Mouse (Mus musculus) layer of hippocampus, adult 11-12 months (tissue): ENCODE measurements around the gene Calm3.

Experiments used
- DNase-seq: peaks from one replicate; pipeline ENCODE4 v3.0.0; 2022; ENCODE audit warnings: low spot score

The Calm3 gene

DNA sequence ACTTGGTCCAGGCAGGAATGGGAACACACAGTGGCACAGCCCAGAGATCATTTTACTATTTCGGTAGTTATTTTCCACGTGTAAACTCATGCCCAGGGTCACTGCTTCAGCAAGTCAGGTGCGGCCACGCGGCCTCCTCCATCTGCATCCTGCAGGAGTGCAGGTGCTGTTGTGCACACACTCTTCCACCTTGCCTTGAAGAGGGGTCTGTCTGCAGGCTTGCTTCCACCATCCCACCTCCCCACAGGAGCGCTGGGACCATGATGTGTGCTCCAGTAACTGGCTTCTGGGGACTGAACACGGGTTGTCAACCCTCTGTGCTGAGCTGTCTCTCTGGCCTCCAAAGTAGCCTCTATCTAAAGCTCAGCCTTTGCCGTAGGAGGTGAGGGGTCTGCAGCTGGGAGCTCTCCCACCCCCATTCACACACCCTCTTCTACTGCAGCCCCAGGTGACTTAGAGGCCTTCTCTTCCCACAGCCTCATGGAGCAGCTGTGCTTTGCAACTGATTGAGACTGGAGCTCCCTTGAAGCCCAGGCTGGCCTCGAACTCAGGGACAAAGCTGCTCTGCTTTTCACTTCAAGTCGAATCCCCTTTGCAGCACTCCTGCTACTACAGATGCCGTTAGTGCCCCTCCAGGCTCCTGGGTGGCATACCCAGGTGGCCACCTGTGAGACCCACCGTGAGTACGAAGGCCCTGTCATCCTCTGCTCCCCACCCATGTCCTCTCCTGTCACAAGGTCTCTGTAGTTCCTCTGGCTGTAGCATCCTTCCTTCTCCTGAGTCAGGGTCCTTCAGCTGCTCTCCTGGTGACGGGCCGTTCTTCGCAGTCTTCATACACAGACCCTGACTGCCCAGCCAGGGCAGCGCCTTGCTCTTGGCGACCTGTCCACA lies 9.2 kb downstream of the Calm3 start:
- DNase-seq = no peak

DNA sequence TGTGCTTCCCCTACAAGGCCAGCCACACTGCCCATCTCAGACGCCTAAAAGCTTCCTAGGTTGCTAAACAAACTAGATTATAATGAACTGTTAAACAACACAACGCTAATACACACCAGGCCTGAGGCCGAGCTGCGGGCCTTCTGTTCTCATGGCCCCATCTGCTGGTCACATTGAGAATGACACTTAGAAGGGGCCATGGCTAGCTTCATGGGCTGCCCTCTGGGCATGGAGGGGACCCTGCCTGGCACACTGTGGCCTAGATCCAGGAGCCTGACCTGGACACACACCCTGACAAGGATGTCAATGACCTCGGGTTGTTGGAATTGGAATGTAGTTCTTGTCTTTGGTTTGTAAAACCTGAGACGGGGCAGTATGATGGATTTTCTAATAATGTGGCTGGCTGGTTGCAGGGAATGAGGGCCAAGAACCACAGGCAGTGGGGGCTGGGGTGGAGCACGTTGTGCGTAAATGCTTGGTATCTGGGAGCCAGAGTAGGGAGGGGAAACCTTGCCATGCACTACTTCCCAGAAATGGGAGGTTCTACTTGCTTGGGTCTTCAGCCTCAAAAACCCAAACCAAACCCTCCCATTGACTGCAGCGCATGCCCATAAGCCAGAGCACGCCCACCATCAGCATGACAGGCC lies 10.0 kb downstream of the Calm3 start:
- peak; percentile 81 for DNase-seq

DNA sequence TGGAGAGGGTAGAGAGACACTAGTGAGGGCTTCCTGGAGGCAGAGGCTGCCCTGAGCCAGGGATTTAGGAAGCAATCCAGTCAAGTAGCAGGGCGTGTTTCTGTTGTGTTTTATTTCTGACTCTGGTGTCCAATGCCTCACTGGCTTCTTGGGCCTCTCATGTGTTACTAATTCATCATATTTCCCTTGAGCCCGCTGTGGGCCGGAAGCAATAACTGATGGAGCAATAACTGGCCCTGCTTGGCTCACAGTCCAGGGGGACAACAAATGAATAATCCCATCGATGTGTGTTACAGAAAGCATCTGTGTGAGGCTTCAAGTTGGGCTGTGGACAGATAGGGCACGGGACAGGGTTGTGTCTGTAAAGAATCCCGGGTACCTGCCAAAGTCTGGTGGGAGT lies 11.6 kb downstream of the Calm3 start:
- DNase-seq = no peak

DNA sequence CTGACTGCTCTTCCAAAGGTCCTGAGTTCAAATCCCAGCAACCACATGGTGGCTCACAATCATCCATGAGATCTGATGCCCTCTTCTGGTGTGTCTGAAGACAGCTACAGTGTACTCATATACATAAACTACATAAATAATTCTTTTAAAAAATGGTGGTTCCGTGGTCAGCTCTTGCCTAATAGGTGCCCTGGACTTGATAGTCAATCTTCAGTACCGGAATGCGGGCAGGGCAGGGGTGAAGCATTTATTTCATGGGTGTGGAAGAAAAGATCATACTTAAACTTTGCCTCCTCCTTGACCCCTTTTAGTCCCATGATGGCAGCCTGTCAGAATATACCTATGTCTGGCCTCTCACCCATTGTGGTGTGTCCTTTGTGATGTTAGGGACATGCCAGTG lies 12.0 kb downstream of the Calm3 start:
- no peak for DNase-seq

DNA sequence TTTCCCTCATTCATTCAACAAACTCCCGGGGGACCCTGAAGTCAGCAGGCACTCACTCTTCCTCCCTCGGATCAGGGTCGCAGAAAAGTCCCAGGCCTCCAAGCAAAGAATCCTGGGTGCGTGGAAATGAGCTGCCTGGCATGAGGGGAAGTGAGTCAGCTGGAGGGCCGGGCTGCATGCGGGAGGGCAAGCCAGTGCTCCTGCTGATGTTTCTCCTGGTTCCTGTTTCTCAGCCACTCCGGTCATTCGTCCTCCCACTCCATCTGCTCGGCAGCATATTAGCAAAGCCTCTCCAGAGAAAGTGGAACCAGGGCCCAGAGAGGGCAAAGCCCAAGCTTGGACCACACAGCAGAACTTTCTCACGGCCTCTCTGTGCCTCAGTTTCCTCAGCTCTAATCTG lies 14.0 kb downstream of the Calm3 start:
- no peak for DNase-seq

DNA sequence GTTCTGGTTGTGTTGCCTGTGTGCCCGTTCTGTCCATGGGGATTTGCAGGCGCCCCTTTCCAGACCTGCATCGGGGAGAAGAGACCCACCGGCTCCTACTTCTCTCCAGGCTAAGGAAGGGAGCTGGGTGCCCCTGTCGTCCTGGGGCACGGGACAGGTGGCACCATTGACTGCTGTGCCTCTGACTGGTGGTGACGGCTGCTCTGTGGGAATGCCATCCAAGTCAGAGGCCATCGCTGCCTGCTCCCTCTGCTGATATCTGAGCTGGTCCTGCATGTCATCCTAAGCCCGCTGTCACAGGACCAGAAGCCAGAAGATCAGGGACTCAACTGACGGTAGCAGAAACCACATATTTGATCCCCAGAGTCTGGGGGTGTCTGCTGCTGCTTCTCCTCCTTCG lies 15.1 kb downstream of the Calm3 start:
- no peak for DNase-seq

DNA sequence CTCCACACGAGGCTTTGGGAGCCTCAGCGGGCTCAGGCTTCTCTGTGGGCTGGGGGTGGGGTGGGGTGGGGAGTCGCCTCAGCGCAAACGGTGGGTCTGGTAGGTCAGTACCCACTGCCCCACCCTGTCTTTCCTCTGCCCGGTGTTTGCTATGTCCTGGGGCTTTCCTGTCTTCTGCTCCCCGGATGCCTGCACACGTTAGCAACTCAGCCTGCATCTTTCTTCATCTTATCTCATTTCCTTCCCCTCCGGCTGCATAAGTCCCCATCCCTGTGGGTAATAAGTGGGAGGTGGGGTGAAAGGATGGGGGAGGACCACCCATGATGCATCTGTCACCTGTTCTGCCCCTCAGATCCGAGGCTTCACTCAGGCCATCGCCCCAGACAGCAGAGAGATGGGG lies 15.5 kb downstream of the Calm3 start:
- DNase-seq = no peak

DNA sequence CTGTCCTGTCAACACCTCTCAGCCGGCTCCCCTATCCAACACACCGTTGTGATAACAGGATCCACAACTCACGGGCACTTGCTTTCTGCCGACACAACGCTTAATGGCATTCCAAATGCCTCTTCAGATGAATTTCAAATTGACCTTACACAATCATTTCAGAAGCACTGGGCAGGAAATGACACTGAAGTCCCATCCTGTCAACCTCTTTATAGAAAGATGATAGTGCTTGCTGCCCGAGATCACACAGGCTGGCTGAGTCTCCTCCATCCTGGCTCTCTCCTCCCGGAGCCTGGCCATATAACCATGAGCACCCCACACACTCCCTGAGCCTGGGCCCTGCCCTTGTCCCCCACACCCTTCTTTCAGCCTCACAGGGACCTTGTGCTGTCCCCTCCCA lies 16.1 kb downstream of the Calm3 start:
- no peak for DNase-seq

DNA sequence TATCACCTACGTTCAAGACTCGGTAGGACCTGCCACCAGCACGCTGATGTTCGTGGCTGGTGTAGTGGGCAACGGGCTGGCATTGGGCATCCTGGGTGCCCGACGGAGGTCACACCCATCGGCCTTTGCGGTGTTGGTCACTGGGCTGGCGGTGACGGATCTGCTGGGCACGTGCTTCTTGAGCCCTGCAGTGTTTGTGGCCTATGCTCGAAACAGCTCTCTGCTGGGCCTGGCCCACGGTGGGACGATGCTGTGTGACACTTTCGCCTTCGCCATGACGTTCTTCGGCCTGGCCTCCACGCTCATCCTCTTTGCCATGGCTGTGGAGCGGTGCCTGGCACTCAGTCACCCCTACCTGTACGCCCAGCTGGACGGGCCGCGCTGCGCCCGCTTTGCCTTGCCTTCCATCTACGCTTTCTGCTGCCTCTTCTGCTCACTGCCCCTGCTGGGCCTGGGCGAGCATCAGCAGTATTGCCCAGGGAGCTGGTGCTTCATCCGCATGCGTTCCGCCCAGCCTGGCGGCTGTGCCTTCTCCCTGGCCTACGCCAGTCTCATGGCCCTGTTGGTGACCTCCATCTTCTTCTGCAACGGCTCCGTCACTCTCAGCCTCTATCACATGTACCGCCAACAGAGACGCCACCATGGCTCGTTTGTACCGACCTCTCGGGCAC lies 16.9 kb downstream of the Calm3 start:
- no peak for DNase-seq

DNA sequence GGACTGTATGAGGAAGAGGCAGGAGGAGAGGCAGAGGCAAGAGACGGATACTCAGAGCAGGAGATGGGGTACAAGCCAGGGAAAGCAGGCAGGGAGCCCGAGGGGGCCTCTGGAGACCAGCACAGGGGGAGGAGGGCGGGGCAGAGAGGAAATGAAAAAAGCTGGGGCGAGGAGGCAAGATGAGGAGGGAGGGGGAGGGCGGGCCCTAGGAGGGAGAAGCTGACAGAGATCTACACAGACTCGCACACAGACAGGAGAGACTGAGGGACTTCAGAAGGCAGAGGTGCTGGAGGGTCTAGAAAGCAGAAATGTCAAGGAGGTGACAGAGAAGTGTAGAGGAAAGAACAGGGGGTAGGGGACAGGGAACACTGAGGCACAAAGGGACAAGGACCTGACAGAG lies 17.6 kb downstream of the Calm3 start, which contains the start of gene Ptgir:
Gene Ptgir (plus strand): TSS at position 210 of the 400 bp plus-strand sequence.
- no peak for DNase-seq

DNA sequence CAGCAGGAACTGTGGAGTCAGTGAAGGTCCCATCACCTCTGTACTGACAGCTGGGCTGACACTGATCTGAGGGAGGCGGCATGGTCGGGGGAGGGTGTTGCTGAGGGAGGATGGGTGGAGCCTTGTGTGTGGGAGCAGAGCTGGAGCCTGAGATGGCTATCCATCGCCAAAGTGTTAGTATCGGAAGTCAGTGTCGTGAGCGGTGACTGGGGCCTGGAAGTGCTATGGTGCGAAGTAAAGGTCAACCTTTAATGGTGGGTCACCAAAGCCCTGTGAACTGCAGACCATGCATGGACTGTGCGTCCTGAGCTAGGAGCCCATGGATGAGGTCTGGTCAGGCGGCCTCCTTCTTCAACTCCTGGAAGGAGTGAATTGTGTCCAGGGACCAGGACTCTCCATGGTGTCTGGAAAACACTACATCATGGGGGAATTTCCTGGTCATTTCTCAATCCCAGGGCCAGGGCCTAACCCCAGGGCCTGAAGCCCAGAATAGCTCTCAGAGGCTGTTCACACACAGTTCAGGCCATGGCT lies 18.4 kb downstream of the Calm3 start:
- DNase-seq = no peak

DNA sequence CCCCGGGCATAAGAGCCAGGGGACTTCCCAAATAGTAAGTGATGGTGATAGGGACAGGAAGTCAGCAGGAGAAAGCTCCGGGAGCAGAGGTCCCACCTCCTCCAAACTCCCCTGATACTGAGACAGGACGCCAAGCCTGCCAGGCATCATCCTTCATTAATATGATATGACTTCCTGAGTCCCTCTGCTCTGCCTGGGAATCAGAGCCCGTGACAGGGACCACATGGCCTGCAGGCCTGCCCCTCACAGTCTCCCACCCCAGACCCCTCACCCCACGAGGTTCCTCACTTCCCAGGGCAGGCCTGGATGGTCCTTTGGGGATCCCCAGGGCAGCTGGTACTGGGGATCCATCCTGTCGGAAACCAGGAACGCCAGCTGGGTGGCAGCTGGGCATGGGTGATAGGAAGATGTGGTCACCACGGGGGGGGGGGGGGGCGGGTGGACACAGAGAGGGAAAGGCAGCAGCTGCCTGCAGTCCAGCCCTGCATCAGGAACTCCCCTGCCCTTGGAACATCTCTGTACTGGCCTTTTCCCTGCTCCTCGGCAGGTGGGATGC lies 19.7 kb downstream of the Calm3 start:
- DNase-seq = no peak

DNA sequence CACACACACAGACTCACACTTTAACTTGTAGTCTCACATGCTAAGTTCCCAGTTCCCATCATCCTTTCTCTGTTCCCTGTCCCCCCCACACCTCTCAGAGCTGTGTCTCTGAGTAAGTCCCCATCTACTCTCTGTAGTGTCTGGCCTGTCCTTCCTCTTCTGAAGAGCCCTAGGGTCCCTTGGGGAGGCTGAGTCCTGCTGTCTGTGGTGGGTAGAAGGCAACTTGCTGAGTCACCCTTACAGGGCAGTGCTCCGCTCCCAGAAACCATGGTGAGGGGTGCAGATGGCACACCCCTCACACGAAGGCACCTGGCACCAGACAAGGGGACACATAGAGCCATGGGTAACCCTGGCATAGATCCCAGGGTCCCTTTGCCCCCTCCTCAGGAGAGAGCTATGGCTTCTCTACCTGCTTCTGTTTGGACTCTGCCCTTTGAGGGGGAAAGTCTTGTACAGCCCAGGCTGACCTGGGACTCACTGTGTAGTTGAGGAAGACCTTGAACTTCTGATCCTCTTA lies 20.4 kb downstream of the Calm3 start:
- DNase-seq = no peak

DNA sequence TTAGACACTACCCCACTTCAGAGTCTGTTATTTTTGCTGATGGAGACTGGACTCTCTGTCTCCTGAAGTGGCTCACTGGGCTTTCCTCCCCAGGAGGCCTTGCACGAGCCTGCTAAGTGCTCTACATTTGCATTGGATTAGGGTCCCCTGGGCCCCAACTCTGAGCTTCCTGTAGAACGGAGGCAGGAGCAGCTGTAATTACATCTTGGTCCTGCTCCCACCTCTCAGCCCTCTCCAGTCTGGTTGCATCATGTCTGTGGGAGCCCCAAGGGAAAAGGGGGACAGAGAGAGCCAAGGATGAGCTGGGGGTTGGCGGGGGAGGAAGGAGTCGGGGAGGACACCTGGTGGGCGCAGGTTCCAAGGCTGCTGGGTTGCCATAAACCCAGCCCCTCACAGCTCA lies 23.4 kb downstream of the Calm3 start:
- DNase-seq = no peak

DNA sequence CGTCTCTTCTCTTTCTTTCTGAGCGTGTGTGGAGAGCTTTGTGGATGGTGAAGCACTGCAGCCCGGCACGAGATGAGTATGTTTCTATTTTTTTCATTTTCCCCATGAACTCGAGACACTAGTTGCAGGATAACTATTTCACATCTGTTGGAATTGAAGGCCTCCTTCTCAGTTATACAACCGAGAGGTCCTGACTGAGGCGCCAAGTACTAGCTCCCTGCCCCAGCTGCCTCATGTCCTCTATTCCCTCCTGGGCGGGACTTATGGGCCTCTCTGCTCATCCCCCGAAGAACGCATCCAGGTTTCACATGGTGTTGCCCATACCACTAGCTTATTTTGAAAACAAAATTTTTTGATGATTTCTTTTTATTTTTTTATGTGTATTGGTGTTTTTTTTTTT lies 28.4 kb downstream of the Calm3 start:
- no peak for DNase-seq

DNA sequence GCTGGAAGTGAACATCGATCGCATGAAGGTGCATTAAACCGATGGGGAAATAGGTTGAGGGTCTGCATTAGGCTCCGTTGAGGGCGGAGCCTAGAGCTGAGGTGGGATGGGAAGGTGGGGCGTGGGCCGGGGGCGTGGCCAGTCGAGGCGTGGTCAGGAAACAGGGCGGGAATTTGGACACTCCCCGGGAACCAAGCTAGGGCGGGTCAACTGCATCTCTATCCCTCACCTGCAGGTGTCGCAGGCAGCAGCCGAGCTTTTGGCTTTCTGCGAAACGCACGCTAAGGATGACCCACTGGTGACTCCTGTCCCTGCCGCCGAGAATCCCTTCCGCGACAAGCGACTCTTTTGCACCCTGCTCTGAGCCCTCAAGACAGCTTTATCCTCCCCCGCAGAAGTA lies 28.9 kb downstream of the Calm3 start:
- DNase-seq = peak; percentile 72

DNA sequence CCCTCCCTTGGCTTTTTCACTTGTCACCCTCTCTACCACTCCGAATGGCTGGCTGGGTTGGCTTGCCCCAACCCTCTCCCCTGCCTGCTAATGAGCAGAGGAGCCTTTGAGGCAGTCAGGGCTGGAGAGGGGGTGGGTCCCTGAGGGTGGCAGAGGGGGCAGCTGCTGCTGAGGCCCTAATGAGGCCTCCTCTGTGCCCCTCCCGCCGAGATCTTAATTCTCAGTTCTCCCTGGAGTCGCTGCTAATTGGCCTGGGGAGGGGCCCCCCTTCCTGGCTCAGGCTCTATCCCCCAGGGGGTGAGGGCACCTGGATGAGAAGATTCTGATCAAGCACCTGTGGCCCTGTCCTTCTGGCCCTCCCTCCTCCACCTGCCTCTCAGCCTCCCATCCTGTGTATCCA lies 29.6 kb downstream of the Calm3 start:
- no peak for DNase-seq

DNA sequence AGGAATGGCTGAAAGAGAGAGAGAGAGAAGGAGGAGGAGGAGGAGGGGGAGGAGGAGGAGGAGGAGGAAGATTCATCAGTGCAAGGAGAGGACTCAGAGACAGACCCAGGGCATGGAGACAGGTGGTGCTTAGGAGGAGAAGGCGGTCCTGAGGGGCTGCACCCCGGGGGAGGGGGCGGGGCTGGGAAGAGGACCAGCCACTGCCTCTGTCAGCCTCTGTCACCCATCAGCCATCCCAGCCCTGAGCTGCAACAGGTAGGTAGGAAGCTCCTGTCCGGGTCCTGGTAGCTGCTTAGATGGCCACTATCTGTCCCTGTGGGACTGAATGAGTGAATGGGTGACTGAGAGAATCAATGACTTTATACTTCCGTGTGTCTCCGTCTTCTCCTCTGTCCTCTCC lies 30.3 kb downstream of the Calm3 start:
- DNase-seq = no peak

DNA sequence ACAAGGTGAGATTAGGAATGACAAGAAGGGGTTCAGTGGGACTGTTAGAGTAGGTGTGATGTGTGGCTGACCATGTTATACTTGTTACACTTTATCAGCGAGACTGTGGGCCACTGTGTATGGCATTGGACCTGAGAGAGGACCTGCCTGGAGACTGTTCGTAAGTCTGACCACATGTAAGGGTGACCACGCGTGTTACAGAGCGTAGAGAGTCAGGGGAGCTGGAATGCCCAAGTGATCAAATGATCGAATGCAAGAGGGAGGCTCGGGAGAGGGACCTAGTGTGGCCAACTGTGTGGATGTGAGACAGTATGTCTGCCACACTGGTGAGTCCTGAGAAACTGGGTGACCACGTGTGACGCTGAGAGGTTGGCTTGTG lies 31.6 kb downstream of the Calm3 start:
- DNase-seq = no peak

DNA sequence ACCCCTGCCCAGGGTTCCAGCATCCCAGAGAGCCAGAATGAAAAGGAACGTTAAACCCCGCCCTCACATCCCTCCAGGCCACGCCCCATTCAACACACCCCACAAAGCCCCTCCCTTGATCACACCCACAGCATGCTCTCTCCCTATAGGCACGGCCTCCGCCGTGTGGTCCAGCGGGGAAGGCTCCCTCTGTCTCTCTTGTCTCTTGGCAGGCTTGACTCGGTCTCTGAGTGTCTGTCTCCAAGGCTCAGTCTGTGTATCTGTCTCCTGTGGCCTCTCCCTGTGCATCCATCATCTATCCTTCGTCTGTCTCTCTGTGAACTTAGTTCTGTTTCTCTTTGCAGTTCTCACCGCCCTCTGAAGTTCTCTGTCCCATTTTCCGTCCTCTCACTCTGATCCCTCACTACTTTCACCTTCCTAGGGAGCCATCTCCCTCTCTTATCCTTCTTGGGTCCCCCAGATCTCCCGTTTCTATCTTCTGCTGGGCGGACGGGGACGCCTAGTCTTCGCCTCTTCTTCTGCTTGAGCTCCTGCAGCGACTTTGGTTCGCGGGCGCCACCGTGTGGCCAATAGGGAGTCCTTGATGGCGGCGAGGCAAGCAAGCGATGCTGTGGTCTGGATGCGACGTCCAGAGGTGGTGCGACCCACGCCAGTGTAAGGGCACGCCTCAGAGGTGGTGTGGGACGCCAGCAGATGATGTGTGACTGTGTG lies 32.1 kb downstream of the Calm3 start, which contains the start of gene Gng8:
Gene Gng8 (plus strand): TSS at position 146 of the 711 bp plus-strand sequence.
- peak; percentile 91 for DNase-seq

DNA sequence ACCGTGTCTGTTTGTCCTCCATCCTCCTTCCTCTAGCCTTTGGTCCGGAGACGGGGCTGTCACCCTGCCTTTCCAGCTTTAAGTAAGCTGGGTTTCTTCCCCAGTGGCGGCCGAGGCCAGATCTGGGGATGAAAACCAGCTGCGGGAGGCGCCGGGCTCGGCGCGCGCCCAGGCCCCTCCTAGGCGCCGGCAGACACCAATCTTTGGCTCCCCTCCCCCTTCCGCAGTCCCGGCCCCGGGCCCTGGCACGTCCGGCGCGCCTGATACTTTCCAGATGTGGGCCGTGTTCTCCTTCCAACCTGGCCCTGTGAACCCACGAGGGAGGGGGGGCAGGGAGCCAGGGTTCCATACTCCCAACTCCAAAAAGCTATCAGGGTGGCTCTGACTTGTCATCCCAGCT lies 33.0 kb downstream of the Calm3 start:
- no peak for DNase-seq

DNA sequence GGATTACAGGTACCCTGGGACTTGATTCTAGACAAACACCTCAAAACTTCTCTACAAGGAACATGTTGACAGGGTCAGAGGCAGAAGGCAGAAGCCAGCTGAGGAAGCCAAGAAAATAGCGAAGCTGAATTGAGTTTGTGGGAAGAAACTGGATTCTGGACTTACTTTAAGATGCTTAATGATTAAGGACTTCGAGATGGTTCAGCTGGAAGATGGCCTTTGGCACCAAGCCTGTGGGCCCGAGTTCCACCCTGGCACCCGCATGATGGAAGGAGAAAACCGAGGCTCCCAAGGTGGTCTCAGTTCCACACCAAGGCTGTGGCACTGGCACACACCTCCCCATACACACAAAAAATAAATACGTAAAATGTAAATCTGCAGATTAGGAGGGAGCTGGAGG lies 33.4 kb downstream of the Calm3 start:
- no peak for DNase-seq
